Mouse (Mus musculus) limb, embryonic 11.5 days (tissue): ENCODE data around the gene Pzp. TPM values are rescaled to one million over a fixed set of nuclear protein-coding genes. Genes with fewer than 3 reads are reported as not detected.

Source experiments
- ATAC-seq: fragments of 200-750 bp; cut with Nextera tagmentation; 2 replicates; pipeline ENCODE4 v1.8.0; 2017; ENCODE audit warnings: low read depth; ENCODE audit not compliant: insufficient number of reproducible peaks, low FRiP score, low TSS enrichment
- DNase-seq: peaks from one replicate; pipeline ENCODE4 v3.0.0-alpha.2; 2015; ENCODE audit warnings: low spot score
- H3K27ac ChIP-seq: fragments of 300-500 bp; sonication (generic); replicated peaks from 2 replicates; pipeline ENCODE4 v1.5.1; 2014; ENCODE audit warnings: low read depth, mild to moderate bottlenecking, low read length
- H3K27me3 ChIP-seq: fragments of 300-500 bp; sonication (generic); 2 replicates; pipeline ENCODE4 v1.6.1; 2014; ENCODE audit warnings: mild to moderate bottlenecking, low read length, mixed read lengths; ENCODE audit not compliant: control insufficient read depth, insufficient read depth
- H3K36me3 ChIP-seq: fragments of 300-500 bp; sonication (generic); 2 replicates; pipeline ENCODE4 v1.6.1; 2014; ENCODE audit warnings: mild to moderate bottlenecking, low read length, moderate library complexity, mixed read lengths; ENCODE audit not compliant: control insufficient read depth, insufficient read depth
- H3K4me1 ChIP-seq: fragments of 300-500 bp; sonication (generic); 2 replicates; pipeline ENCODE4 v1.6.1; 2014; ENCODE audit warnings: low read length, mixed read lengths; ENCODE audit not compliant: control insufficient read depth, insufficient read depth
- H3K4me2 ChIP-seq: fragments of 300-500 bp; sonication (generic); 2 replicates; pipeline ENCODE4 v1.6.1; 2014; ENCODE audit warnings: low read depth, mild to moderate bottlenecking, moderate library complexity; ENCODE audit not compliant: severe bottlenecking
- H3K4me3 ChIP-seq: fragments of 300-500 bp; sonication (generic); 2 replicates; pipeline ENCODE4 v1.5.1; 2014; ENCODE audit warnings: low read depth, low read length
- H3K9ac ChIP-seq: fragments of 300-500 bp; sonication (generic); 2 replicates; pipeline ENCODE4 v1.6.1; 2014; ENCODE audit warnings: mild to moderate bottlenecking, low read length
- H3K9me3 ChIP-seq: fragments of 300-500 bp; sonication (generic); 2 replicates; pipeline ENCODE4 v1.6.1; 2016; ENCODE audit warnings: low read length; ENCODE audit not compliant: control insufficient read depth
- WGBS: fragments of 180-500 bp; shearing (Covaris S2); extraction: QIAGEN DNeasy Blood & Tissue Kit; methylation state at CpG from one replicate; pipeline ENCODE4 v1.1.7; 2014; 5-methylcytosine and 5-hydroxymethylcytosine counted together
- polyA plus RNA-seq: library from polyadenylated mRNA; unstranded; fragments of >200 nt; fragmentation: Nextera tagmentation; extraction: Ambion mirVana; gene quantifications from 2 replicates; pipeline ENCODE4 v1.2.1, GENCODE M21; 2014

Pzp gene
- polyA plus RNA-seq, 1 experiment from 2014 or later, result 0.03 TPM

DNA sequence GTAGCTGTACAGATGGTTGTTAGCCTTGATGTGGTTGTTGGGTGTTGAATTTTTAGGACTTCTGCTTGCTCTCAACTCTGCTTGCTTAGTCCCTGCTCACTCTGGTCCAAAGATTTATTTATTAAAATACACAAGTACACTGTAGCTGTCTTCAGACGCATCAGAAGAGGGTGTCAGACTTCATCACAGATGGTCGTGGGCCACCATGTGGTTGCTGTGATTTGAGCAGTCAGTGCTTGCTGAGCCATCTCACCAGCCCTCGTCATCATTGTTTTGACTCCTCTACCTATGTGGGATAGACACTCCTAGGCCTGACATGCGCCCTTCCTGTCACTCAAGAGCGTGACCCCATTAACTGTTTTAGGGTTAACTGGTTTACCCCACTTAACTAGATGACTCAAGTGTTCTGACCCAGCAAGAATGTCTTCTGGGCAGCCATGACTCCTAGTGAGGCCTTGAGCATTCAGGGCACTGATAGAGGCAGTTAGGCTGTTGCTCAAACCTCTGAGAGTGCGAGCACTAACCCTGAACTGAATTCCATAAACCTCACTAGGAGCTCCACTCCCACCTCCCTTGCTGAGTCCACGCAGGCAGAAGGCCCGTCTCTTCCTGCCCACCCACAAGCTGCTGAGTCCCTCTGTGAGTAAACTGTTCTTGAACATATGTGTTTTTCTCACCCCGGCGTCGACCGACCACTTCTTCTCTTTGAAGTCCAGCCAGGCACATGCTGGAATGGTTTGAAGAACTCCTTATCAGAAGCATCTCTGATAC, 70.5 kb downstream of the Pzp start:
- no peak for DNase-seq
- no peak overlapping the region for H3K4me2 ChIP-seq

DNA sequence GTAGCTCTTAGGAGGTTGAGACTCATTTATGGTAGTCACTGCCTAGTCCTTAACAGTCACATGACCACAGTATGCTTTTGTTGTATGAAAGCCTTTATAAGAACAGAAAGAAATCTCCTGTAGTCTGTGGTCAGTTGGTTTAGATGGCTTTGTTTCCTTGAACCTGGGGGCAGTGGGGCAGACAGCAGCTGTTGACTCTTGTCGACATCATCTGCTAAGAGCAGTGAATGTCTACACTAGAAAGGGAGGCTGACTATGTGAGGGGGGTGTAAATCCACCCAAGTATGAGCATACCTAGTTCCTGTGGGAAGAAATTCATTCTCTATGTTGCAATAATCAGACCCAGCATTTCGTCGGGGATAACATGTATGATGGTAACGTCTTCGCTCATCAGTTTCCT, 79.5 kb downstream of the Pzp start:
- Histone ChIP-seq H3K27ac (no peak overlapping the region), H3K27me3 (no peaks in the 10 kb centered on the region), H3K4me2 (no peak overlapping the region), H3K9ac (no peak overlapping the region), H3K36me3 (no peaks in the 10 kb centered on the region; the same call in 1 of the 2 replicates), H3K9me3 (no peaks in the 10 kb centered on the region), H3K4me3 (no peak overlapping the region), H3K4me1 (no peaks in the 10 kb centered on the region)
- WGBS, result 94% methylated on average over 5 of the region's 5 CpGs
- no peak for ATAC-seq
- no peak for DNase-seq

More for the DNA sequence above, 70.5 kb downstream of the Pzp start:
- no peaks in the 10 kb centered on the region for H3K4me1 ChIP-seq
- 78% methylated on average over 12 of the region's 12 CpGs for WGBS
- H3K27me3 ChIP-seq, result no peaks in the 10 kb centered on the region
- no peaks in the 10 kb centered on the region; the same call in 1 of the 2 replicates for H3K36me3 ChIP-seq
- no peak for ATAC-seq
- H3K9ac ChIP-seq, result no peak overlapping the region
- H3K27ac ChIP-seq, result no peak overlapping the region
- no peaks in the 10 kb centered on the region for H3K9me3 ChIP-seq
- H3K4me3 ChIP-seq, result no peak overlapping the region

DNA sequence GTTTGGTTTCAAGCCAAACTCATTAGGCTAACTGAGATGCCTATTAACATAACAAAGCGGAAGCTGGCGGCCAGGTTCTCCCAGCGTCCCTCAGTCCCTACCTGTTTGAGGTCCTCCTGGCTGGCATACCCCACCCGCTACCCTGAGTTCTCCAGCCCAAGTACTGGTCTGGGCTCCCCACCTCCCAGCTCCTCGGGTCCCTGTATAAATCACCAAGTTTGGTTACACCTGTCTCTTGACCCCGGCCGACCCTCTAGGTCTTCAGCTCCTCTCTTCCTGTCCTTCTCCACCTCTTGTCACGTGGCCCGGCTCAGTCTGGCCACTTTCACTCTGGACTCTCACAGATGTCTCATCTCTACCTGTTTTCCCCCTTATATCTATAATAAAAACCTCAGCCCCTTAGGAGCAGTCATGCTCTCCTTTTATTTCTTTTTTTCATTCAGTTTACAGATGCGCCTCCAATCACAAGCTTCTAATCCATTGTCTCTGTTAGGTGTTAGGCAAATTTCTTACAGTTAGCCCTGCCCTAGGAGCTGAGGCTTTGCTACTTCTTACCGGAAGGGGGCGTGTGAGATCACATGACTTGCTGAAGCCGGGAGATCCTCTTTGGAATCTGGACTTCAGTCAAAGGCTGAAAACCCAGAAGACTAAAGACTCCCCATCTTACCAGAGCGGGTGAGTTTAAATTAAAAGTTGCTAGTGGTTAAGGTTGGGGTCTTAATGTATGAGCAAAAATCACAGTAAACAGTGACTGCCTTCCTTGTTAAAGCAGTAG, 80.6 kb downstream of the Pzp start:
- 14% methylated on average over 14 of the region's 14 CpGs for WGBS
- peak; percentile 47 for DNase-seq
- no peaks in the 10 kb centered on the region for H3K9me3 ChIP-seq
- H3K4me3 ChIP-seq, result no peak overlapping the region
- no peaks in the 10 kb centered on the region for H3K4me1 ChIP-seq
- no peak overlapping the region for H3K9ac ChIP-seq
- no peaks in the 10 kb centered on the region for H3K36me3 ChIP-seq
- no peaks in the 10 kb centered on the region for H3K27me3 ChIP-seq
- H3K27ac ChIP-seq, result no peak overlapping the region
- H3K4me2 ChIP-seq, result no peak overlapping the region
- ATAC-seq, result 0 out of 2 replicates have a peak, but pooled peaks have one; percentile 52

DNA sequence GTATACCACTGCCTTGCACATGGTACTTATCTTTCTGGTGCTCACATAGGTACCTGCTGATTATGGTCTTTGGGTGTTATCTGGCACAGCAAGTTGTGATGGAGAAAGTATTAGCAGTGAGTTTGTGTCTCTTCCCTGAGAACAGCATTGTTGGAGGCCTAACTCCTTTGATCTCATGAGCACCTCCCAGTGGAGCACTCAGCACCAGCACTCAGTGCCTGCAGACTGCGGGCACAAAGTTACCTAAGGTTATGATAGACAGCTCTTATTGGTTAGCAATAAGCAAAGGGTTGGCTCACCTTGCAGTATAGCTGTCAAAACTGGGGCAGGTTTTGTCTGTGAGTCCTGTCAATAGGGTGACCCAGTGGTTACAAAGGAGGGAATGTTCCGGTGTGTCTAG, 86.3 kb downstream of the Pzp start:
- Histone ChIP-seq H3K4me3 (no peak overlapping the region), H3K4me2 (no peak overlapping the region), H3K27me3 (no peaks in the 10 kb centered on the region), H3K36me3 (peaks cover 9% of the 10 kb centered on the region; the same call in 1 of the 2 replicates), H3K9ac (no peak overlapping the region), H3K4me1 (peaks cover 5% of the 10 kb centered on the region), H3K27ac (no peak overlapping the region), H3K9me3 (no peaks in the 10 kb centered on the region)
- 92% methylated on average over 2 of the region's 2 CpGs for WGBS
- DNase-seq (no peak), ATAC-seq (no peak)

DNA sequence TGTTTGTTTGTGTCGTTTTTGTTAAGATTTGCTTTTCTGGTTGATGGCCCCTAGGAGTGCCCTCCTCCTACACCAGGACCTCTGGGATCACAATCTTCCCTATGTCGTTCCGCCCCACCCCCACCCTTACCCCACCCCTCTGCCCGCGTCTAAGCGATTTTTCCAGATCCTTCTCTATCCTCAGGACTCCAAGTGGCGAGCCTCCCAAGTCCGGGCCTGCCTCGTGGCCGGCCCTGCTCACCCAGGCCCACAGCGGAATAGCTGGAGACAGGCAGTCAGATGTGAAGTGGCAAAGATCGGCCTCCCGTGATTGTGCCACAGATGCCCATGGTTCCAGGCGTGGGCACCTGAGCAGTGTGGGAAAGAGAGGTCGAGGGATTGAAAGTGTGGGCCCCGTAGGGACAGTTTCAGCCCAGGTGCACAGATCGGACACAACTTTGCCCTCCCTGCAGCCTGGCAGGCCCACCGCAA, 87.6 kb downstream of the Pzp start:
- Histone ChIP-seq H3K27me3 (no peaks in the 10 kb centered on the region), H3K4me2 (peak overlapping the region; percentile 51), H3K9me3 (no peaks in the 10 kb centered on the region), H3K4me3 (peak overlapping the region; percentile 98), H3K27ac (peak overlapping the region; percentile 87), H3K36me3 (peaks cover 18% of the 10 kb centered on the region; the same call in 1 of the 2 replicates), H3K4me1 (peaks cover 5% of the 10 kb centered on the region), H3K9ac (peak overlapping the region; percentile 47)
- WGBS, result 31% methylated on average over 18 of the region's 18 CpGs
- ATAC-seq, result peak; percentile 70
- DNase-seq, result peak; percentile 62

DNA sequence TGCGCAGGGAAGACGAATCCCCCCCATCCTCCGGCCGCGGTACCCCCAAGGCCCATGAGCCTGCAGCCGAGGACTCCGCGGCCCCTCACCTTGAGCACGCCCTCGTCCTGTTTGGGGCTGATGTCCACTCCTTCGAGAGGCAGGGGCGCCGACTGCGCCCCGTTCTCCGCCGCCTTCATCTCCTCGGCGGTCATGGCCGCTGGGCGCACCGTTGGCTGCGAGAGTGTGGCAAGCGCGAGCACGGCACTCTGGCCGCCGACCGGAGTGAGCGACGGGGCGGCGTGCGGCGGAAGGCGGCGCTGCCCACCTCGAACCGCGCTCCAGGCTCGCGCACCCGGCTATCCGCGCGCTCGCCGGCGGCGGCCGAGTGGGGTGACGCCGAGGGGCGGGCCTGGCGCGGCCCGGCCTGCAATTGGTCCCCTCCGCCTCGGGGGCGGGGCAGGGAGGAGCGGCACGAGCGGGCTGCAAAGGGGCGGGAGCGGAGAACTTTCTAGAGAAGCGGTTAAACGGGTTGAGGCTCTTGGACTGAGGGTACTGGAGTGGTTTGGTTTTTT, 88.1 kb downstream of the Pzp start, which contains the start of gene Fkbp4:
Gene Fkbp4 (minus strand): TSS at position 361 of the 554 bp plus-strand sequence.
- Histone ChIP-seq H3K27ac (peak within 1 kb of the TSS; percentile 87), H3K4me1 (peaks cover 5% of the 10 kb centered on the region), H3K36me3 (peaks cover 23% of the 10 kb centered on the region; the same call in 1 of the 2 replicates), H3K9ac (peak within 1 kb of the TSS; percentile 98), H3K4me3 (peak within 1 kb of the TSS; percentile 98), H3K9me3 (no peaks in the 10 kb centered on the region), H3K4me2 (peak within 1 kb of the TSS; percentile 51), H3K27me3 (no peaks in the 10 kb centered on the region)
- DNase-seq (peak; percentile 94), ATAC-seq (peak; percentile 90)
- WGBS, result under 1% methylated on average over 67 of the region's 67 CpGs

DNA sequence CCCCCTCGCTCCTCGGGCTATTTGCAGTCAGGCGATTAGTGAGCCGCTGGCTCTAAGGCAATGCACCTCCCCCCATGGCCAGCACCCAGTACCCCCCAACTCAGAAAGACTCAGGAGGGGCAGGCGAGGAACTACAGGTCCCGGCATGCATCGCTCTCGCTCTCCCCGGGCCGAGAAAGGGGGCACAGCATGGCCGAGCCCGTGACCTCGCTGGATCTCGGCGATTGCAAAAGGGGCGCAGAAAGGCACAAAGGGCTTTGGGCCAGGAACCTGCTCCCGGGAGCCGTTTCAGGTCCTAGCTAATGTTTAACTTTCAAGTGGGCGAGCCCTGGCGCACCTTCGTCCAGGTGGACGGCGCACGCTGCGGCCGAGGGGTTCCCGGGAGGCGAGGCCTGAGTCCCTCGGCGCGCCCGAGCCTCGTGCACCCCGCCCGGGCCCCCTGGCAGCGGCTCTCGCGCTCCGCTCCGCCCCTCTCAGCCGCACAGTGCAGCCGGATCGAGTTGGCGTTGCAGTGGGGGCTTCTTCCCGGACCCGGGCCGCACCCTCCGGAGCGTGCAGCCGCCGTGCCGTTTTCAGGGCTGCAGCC, 88.7 kb downstream of the Pzp start:
- peaks cover 28% of the 10 kb centered on the region; the same call in 1 of the 2 replicates for H3K36me3 ChIP-seq
- no peaks in the 10 kb centered on the region for H3K27me3 ChIP-seq
- WGBS, result 1% methylated on average over 47 of the region's 52 CpGs
- no peaks in the 10 kb centered on the region for H3K9me3 ChIP-seq
- peak; percentile 65 for ATAC-seq
- DNase-seq, result peak; percentile 83
- peaks cover 5% of the 10 kb centered on the region for H3K4me1 ChIP-seq
- peak overlapping the region; percentile 98 for H3K4me3 ChIP-seq
- peak overlapping the region; percentile 98 for H3K9ac ChIP-seq
- peak overlapping the region; percentile 87 for H3K27ac ChIP-seq
- peak overlapping the region; percentile 51 for H3K4me2 ChIP-seq

DNA sequence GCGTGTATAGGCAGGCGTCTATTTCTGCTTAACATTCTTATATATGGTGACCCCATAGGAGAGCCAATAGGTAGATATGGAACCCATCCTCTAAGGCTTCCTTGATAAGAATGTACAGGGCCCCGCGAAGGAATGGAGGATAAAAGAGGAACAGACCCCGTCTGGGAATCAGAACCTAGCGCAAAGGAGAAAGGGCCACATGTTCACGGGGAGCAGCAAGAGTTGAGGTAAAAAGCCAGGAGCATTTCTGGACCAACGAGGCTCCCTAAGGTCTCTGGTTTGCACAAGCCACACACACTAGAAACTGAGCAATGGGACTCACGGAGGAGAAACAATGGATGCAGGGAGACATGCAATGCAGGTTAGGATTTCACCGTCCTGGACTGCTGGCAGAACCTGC, 89.2 kb downstream of the Pzp start:
- no peaks in the 10 kb centered on the region for H3K27me3 ChIP-seq
- 4% methylated on average over 10 of the region's 10 CpGs for WGBS
- ATAC-seq (no peak; the same call in 1 of the 2 replicates), DNase-seq (no peak)
- H3K4me2 ChIP-seq, result peak overlapping the region; percentile 51
- peak overlapping the region; percentile 87; the same call in 1 of the 2 replicates for H3K27ac ChIP-seq
- peaks cover 5% of the 10 kb centered on the region for H3K4me1 ChIP-seq
- peak overlapping the region; percentile 98 for H3K9ac ChIP-seq
- no peaks in the 10 kb centered on the region for H3K9me3 ChIP-seq
- peak overlapping the region; percentile 98 for H3K4me3 ChIP-seq
- H3K36me3 ChIP-seq, result peaks cover 32% of the 10 kb centered on the region
